Mouse (Mus musculus) brain, embryonic 14.5 days (tissue): ENCODE data around the gene Bri3.

Source experiments
- CTCF ChIP-seq: fragments of 200-500 bp; IDR thresholded peaks from 2 replicates; pipeline ENCODE4 v1.5.1; 2012; ENCODE audit warnings: inconsistent platforms, mild to moderate bottlenecking, moderate library complexity, borderline replicate concordance; ENCODE audit not compliant: insufficient read depth, insufficient read length; ENCODE audit errors: extremely low read depth
- POLR2A ChIP-seq: fragments of 200-500 bp; IDR thresholded peaks from 2 replicates; pipeline ENCODE4 v1.6.1; 2012; ENCODE audit warnings: mild to moderate bottlenecking, inconsistent platforms, borderline replicate concordance; ENCODE audit not compliant: poor library complexity, insufficient read depth, insufficient read length, severe bottlenecking; ENCODE audit errors: extremely low read depth

DNA sequence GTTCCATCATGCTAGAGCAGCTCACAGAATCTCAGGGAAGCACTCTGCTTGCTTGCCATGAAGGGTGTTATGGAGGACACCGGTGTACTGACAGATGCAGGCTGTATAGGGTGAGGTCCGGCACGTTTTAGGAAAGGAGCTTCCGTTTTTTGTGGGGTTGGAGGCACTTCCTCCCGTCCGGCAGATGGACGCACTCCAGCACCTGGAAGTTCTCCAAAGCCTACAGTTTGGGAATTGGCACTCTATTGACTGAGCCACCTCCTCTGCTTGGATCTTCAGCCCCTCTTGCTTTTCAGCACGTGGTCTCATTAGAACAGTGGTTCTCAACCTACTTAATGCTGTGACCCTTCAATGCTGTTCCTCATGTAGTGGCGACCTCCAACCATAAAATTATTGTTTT, 183.6 kb downstream of the Bri3 start:
- no peak for TF ChIP-seq CTCF
- no peak for TF ChIP-seq POLR2A
